Mouse (Mus musculus) urinary bladder, adult 18-20 months (tissue): Measurements from ENCODE around the gene Gm10153.
"Not testable (repeated sequence)": the region's sequence is repeated elsewhere in the genome, so short reads cannot be mapped to it uniquely, and the experiment has no call there.

Experiments used
- DNase-seq, 2 experiments: peaks; one replicate each; pipeline ENCODE4 v3.0.0; 2022; ENCODE audit warnings: low spot score in 2 of 2, mixed read lengths in 2 of 2

Gene Gm10153

DNA sequence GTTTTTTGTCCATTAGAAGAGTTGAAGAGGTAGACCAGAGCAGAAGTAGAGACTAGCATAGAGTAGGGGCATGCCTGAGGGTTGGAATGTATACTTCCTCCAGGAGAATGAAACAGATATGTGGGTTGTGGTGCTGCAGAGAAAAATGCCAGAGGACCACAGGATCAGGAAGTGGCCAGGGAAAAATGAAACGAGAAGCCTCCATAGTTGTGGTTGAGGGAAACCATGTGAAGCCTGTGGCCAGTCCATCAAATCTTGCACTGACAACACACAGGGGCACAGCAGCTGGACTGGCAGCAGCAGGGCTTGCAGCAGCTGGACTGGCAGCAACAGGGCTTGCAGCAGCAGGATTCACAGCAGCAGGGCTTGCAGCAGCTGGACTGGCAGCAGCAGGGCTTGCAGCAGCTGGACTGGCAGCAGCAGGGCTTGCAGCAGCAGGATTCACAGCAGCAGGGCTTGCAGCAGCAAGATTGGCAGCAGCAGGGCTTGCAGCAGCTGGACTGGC lies 46.6 kb downstream of the Gm10153 start:
- DNase-seq = not testable (repeated sequence)

GRCm38 (mm10) chr7:142140696-142141095 lies 49.5 kb downstream of the Gm10153 start:
- DNase-seq = no peak
